Mouse (Mus musculus) ES-E14 (cell line): ENCODE data around the gene Slc35e3.

ENCODE experiments used
- CHD2 ChIP-seq: IDR thresholded peaks from 2 replicates; pipeline ENCODE4 v1.6.1; 2014; ENCODE audit warnings: mild to moderate bottlenecking, low read depth, low read length, inconsistent platforms
- HCFC1 ChIP-seq: IDR thresholded peaks from 2 replicates; pipeline ENCODE4 v1.6.1; 2012; ENCODE audit warnings: low read length, inconsistent platforms, borderline replicate concordance; ENCODE audit not compliant: insufficient read depth
- MAFK ChIP-seq: IDR thresholded peaks from 2 replicates; pipeline ENCODE4 v1.6.1; 2014; ENCODE audit warnings: mild to moderate bottlenecking, low read depth, low read length, inconsistent platforms; ENCODE audit not compliant: insufficient read depth
- ZNF384 ChIP-seq: IDR thresholded peaks from 2 replicates; pipeline ENCODE4 v1.6.1; 2012; ENCODE audit warnings: low read depth, low read length, inconsistent platforms

DNA sequence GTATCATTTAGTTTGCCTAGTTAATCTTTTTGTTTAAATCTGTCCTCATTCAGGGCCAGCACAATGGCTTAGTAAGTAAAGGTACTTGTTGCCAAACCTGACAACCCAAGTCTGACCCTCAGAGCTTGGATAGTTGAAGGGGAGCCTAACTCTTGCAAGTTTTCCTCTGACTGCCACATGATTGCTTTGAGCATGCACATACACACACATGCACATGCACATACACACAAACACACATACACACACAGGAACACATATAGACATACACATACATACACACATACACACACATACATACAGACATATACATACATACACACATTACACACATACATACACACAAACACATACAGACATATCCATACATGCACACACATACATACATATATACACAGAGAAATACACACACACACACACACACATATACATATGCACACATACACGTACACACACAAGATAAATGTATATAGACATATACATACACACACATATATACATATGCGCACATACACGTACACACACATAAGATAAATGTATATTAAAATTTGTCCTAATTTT lies 21.3 kb downstream of the Slc35e3 start:
- TF ChIP-seq ZNF384 (no peak), MAFK (no peak), CHD2 (no peak), HCFC1 (no peak)
